Mouse (Mus musculus): ENCODE results near the gene Efna2.

Efna2 gene

DNA sequence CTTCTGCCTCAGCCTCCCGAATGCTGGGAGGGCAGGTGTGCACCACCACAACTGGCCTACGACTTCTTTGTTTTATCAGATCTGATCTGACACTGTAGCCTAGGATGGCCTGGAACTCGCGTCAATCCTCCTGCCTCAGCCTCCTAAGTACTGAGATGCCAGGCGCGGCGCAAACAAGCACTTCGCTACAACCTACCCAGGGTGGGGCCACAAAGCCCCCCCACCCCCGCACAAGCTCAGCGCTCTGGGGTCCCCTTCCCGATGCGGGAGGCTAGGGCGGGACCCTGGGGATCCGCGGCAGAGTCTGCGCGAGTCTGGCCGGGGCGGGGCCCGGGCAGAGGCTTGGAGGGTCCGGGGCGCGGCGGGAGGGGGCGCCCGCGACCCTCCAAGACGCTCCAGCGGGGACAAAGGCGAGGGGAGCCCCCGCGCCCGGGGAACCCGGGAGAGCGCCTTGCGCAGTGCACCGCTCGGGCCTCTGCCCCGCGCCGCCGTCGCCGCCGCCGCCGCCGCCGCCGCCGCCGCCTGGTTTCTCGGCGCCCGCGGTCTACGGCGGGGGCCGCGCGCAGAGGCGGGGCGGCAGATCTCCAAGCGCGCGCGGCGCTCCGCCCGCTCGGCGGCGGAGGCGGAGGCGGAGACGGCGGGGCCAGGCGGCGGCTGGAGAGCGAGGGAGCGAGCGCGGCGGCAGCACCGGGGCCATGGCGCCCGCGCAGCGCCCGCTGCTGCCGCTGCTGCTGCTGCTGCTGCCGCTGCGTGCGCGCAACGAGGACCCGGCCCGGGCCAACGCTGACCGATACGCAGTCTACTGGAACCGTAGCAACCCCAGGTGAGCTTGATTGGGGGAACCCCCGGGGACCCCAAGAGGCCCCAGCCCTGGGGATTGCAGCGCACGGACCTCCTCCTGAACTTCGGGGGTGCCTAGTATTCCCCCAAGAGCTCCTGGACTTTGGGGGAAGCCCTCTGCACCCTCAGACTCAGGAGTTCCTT is at the start of gene Efna2:
TSS of gene Efna2 (plus strand) at position 415 of the 984 bp plus-strand sequence.
- DNase-seq = peak; percentile 44

DNA sequence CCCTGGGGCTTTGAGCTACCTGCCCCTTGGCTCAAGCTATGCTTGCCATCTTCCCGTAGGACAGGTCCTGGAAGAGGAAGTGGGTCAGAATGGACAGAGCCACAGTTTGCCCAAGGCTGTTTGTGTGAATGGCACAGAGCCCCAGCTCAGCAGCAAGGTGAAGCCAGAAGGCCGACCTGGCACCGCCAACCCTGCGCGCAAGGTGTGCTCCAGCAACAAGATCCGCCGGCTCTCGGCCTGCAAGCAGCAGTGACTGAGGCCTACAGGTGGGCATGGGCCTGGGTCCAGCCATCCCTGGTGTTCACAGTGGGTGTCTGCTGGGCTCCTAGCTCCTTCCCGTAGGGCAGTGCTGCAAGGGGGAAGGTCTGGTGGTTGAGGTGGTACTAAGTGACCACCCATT is 49.4 kb upstream of the Efna2 start:
- no peak for DNase-seq

- DNase-seq = no peak
Measured at GRCm38 (mm10) chr10:80130403-80131031, 48.8 kb upstream of the Efna2 start.

- no peak for DNase-seq
Measured at GRCm38 (mm10) chr10:80131316-80131951, 47.8 kb upstream of the Efna2 start.

- DNase-seq = no peak
Measured at GRCm38 (mm10) chr10:80131952-80132350, 47.3 kb upstream of the Efna2 start.

DNA sequence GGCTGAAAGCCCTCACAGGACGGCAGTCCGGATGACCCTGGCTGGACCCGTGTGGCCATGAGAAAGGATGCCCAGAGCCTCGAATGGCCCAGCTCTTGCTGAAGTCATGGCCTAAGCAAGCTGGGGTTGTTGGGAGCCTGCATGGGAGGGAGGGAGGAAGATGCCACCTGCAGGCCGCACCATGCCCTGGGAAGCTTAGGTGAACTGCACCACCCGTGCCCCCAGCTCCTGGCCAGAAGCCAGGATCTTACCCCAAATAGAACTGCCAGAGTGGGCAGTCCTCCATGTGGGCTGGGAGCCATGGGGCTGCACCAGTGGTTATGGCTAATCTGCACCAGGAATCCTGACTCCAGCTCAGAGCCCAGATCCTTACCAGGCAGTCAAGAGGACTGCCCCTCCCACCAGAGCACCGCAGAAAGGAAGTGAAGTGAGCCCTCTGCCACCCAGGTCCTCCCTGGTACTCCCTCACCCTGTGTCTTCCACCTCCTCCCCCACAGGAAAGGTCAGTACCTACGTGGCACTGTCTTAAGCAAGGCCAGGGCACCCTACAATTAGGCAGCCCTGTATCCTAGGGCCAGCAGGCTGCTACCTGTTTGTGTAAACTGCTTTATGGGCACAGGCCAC is 45.9 kb upstream of the Efna2 start:
- peak; percentile 41 for DNase-seq

DNA sequence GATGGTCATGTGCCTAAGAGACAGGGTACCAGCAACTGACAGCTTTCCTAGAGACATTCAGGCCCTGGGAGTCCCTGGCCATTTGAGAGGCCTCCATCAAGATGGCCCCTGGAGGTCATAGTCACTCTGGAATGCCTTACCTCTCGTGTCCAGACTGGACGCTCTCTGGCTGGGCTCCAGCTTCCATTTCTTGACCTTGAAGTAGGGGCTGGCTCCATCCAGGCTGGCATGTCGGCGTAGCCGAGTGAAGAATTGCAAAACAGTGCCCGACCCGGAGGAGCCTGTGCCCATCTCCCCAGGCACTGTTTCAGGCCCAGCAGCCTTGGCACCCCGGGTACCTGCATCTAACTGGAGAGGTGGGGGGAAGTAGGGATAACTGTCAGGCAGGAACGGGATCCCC is 44.9 kb upstream of the Efna2 start:
- DNase-seq = no peak

DNA sequence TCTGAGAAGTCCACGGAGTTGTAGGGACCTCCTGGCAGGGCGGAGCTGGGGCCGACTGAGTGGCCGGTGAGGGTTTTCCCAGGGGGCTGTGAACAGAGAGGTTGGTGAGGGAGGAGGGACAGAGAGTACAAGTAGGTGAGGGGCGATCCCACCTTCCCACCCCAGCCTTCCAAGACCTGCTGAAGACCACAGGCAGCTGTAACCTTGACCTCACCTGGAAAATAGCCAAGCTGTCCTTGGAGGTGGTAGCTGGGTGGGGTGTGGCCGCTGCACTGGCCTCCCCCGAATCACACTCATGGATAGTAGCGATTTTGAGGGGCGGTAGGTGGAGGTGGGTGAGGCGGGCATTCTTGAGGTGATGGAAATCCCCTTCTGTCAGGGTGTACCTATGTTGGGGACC is 44.1 kb upstream of the Efna2 start:
- DNase-seq = no peak

DNA sequence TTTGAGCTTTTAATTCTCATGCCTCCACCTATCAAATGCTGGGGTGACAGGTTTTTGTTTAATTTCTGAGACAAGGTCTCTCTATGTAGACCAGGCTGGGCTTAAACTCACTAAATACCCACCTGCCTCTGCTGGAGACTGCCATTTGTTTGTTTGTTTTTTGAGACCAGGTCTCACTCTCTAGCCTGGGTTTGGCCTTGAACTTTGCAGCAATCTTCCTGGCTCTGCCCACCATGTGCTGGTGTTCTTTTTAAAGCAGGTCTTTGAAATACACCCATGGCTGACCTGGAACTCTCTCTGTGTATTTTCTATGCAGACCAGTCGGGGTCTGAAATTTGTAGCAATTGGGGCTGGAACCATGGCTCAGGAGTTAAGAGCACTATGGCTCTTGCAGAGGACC is 43.6 kb upstream of the Efna2 start:
- no peak for DNase-seq

DNA sequence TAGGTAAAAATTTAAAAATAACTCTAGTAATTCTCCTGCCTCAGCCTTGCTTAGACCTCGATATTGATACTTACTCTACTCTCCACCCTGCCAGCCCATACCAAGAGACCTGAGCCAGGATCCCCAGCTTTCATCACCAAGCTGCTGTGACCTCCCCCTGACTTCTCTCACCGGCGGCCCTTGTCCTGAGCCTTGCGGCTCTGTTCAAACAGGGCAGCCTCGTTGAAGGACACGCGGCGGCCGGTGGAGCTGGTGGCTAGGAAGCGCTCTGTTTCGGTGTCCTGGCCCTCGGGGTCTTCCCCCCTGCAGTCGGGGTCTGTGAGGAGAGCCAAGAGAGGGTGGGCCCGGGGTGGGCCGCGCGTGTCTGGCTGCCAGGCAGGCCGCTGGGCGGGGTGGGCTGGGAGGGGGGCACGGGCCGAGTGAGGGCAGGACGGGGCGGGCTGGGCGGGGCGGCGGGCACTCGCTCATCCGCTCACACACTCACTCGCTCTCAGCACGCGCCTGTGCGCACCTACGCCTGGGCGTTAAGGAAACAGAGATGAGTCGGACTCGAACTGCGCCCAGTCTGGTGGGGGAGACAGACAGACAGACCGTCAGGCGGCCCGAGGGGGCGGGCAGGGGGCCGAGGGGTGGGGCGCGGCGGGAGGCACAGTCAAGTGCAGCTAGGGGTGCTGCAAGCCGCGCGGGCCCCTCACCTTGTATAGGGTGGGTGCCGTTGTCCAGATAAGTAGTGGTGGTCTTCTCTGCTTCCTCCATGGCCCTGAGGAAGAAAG is 42.9 kb upstream of the Efna2 start:
- DNase-seq = no peak

DNA sequence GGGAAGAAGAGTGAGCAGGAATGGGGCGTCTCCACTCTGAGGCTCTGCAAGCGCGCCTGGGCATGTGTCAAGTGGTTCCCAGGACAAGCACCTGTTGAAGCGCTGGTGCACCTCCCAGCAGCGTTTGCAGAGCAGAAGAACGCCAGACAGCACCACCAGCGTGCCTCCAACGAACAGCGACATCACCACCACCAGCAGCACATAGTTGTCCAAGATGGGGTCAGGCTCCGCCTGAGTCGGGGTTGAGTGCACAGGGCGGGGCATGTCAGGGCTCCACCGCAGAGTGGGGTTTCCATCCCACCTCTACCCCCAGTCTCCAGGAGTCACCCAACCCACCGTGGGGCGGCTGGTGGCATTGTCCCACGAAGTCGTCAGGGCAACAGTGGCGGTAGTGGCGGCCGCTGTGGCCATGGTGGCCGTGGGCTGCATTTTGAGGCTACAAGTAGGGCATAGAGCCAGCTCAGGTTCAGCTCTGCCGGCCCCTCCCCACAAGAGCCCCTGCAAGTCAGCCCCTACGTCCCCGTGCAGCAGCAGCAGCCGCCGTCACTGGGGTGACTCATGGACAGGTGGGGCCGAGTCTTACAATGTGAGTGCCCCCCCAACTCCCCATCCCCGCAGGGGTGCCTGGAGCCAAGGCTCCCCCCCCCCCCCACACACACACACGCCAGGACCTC is 42.2 kb upstream of the Efna2 start:
- peak; percentile 30 for DNase-seq

DNA sequence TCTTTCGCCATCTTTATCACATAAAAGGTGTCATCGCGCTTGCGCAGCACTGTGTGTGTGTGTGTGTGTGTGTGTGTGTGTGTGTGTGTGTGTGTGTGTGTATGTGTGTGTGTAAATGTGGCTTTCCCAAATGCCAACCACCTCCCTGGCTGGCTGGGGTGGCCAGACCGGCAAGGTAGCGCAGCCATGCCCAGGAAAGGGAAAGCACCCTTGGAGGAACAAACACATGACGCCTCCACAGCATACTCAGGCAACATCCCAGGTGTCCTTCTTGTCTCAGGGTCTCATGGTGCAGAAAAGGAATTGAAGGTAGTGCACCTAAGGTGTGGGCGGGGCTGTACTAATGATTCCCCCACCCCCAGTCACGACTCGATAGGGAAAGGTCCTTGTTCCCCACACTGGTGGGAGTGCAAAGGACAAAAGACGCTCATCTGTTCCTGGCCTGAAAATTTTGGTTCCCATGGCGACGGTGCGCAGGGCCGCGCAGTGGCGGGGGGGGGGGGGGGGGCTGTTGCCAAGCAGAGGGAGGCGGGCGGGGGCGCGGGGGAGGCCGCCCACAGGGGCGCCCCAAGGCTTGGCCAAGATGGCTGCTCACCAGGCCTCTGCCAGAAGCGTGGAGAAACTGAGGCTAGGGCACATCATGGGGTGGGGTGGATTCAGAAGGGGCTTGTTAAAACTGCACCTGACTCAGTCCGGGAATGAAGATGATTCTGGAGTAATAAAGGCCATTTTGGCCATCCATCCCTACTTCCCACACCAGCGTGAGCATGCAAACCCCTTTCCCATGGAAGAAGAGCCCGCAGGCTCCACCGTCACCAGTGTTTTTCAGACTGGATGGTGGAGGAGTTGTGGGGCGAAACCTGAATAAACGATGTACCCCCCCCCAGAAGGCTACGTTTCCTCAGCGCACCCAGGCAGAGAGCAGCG is 41.4 kb upstream of the Efna2 start:
- DNase-seq = peak; percentile 31

DNA sequence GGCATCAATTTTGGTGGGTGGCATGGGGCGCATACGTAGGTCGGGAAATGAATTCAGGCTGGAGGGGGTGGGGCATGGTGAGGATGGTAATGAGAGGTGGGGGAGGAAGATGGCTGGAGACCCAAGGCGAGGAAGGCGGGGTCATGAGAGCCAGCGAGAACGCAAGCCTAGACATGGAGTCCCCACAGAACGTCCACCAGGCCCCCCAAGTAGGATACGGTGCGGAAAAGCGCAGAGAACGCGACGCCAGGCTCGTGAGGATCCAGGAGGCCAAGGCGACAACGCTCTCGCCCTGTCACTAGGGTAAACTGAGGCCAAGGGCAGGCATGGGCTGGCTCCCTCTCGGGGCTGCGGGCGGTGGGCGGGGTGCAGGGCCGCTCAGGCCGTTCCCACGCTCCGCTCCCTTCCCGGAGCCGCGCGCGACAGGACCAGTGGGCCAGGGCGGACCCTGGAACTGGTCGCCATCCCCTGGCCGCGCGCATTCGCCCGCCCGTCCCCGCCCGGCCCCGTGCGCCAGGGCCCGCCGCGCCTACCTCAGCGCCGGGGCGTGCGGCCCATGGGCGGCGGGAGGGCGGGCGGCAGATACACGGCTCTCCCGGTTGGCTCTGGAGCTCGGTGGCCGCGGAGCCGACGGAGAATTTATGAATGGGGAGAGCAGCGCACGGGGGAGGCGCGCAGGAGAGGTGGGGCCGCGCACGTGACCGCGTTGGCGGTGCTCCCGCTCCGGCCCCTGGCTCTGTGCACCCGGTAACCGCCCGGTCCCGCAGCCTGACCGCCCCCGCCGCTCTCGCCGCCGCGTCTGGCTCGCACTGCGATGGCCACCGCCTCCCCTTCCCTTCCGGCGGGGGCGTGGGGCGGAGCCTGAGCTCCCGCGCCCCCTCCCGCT is 40.5 kb upstream of the Efna2 start, which contains the start of gene Atp5d:
TSS of gene Atp5d (plus strand) at position 80 of the 886 bp plus-strand sequence.
- peak; percentile 66 for DNase-seq

DNA sequence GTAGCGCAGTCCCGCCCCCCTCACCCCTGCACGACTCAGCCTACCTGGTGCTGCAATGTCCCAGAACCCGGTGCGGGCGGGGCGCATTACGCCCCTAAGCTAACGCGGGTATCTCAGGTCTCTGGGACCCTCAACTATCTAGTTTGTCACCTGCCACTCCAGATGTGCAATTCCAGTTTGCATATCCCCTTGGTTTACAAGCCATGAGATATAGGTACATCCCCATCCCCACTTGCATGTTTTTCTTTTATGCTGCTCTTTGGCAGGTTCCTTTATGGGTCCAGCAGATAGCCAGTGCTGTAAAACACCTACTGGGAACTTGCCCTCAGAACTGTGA is 39.9 kb upstream of the Efna2 start:
- DNase-seq = no peak

DNA sequence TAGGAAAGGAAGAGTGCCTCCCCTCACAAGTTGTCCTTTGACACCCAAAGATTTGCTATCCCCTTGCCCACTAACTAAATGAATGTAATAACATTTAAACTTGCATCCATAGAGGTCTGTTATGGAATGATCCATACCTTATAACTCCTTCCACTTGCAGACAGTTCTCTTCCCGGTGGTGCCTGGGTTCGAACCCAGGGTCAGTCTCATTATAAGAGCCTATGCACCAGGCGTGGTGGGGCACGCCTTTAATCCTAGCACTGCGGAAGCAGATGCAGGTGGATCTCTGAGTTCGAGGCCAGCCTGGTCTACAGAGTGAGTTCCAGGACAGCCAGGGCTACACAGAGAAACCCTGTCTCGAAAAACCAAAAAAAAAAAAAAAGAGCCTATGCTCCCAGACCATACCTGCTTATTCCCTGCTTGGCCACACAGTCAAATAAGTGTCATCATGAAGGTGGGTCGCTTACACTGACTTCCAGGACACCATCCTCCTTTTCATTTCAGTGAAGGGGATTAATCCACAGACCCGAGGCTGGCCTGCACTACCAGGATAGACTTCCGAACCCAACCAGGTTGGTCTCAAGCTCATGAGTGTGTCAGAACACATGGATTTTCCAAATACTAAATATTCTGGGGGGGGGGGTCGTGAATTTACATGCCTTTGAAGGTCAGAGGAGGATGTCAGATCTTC is 39.2 kb upstream of the Efna2 start:
- no peak for DNase-seq

GRCm38 (mm10) chr10:80140666-80141035 is 38.6 kb upstream of the Efna2 start, which contains the start of gene Cbarp:
TSS of gene Cbarp (minus strand) at chr10:80140835.
- DNase-seq = no peak

DNA sequence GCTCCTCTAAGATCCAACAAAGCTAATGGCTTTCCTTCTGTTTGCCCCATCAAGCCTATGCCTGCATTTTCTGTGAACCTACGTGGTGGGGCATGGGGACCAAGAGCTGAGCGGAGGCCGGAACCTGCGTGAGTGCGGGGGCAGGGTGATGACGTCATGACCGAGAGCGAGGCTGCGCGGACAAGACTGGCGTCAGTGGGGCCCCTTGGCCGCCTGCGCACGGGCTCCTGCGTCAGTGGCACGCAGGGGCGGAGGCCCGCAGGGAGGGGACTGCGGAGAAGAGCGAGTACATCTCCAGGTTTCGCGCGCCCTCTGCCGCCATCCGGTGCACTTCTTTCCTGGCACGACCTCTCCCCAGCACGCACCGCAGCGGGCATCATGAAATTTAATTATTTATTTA is 38.0 kb upstream of the Efna2 start:
- peak; percentile 96 for DNase-seq

- DNase-seq = peak; percentile 90
Measured at GRCm38 (mm10) chr10:80141786-80142529, 37.3 kb upstream of the Efna2 start.
